Mouse (Mus musculus): Measurements from ENCODE around the gene Zfp462. TPM values are rescaled to one million over a fixed set of nuclear protein-coding genes. Genes with fewer than 3 reads are reported as not detected.
"Not testable (repeated sequence)": the region's sequence is repeated elsewhere in the genome, so short reads cannot be mapped to it uniquely, and the experiment has no call there.

Gene Zfp462
- polyA plus RNA-seq (2016; fragmentation: Nextera tagmentation; extraction: Ambion mirVana), result 4.0 and 5.7 TPM in 2 replicates

DNA sequence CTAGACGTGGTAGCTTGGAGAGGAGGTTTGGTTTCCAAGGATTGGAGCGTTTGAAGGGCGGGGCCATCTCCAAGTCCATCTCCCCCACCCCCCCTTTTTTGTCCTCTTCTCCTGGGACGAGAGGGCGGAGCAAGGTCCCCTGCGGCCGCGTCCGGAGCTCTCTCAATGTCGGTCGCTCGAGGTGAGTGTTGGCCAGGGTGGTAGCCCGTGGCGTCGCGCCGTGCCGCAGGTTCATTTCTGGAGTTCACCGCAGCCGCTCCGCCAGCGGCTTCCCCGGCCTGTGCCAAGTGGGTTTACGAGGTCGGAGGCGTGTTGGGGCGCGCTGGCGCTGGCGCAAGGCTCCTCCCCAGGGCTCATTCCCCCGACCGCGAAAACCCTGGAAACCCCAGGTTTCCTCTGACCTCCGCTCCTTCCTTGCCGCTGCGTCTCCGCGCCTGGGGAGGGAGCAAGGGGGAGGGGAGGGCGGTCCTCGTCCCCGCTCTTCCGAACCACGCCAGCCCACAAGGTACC lies at the start of gene Zfp462:
Zfp462 (plus strand) TSS at position 128 of the 510 bp plus-strand sequence.
- Histone ChIP-seq H3K9me3 (no peaks in the 10 kb centered on the region), H3K4me1 (peaks cover 4% of the 10 kb centered on the region; the same call in 1 of the 2 replicates), H3K36me3 (no peaks in the 10 kb centered on the region), H3K27ac (peak within 1 kb of the TSS; percentile 99), H3K27me3 (ENCODE audit: insufficient read depth, poor library complexity, severe bottlenecking) (no peaks in the 10 kb centered on the region), H3K4me3 (peak within 1 kb of the TSS; percentile 83)
- peak; percentile 79 for DNase-seq (ENCODE audit: low spot score)
- WGBS, result under 1% methylated on average over 43 of the region's 43 CpGs

DNA sequence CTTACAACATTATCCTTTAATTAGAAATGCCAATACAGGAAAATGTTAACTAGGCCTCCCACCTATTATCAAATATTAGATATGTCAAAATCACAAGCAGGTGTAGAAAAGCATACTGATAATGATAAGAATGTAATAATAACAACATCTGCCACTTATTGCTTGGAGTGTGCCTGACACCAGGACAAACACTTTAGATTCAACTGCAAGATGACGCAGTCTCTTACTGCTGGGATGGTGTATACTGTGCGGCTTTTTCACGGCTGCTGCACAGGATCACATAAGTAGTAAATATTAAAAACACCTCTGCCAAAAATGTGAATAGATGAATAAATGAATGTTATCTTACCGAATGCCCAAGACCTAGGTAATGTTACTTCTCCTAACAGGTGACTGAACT lies 48.8 kb upstream of the Zfp462 start:
- no peaks in the 10 kb centered on the region for H3K27me3 ChIP-seq (ENCODE audit: insufficient read depth, poor library complexity, severe bottlenecking)
- 89% methylated on average over 4 of the region's 4 CpGs for WGBS
- H3K27ac ChIP-seq, result no peak overlapping the region
- no peak for DNase-seq (ENCODE audit: low spot score)
- no peaks in the 10 kb centered on the region for H3K9me3 ChIP-seq
- H3K36me3 ChIP-seq, result no peaks in the 10 kb centered on the region
- H3K4me1 ChIP-seq, result no peaks in the 10 kb centered on the region
- no peak overlapping the region for H3K4me3 ChIP-seq

DNA sequence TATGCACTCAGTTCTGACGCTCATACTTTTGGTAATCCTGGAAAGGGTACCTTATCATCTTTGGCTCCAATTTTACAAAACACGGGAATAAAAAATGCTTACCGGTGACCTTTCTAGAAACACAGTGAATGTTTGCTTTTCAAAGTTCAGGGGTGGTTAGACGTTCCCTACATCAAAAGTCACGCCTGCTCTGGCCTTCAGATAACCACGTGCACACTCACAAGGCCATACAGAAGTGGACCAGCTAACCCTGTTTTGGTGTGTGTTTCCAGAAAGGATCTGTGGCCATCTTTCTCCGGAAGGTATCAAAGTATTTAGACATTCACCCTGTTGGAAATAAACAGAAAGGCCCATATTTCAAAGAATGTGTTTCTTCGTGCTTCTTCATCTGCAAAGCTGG lies 40.2 kb upstream of the Zfp462 start:
- DNase-seq (ENCODE audit: low spot score), result no peak
- 85% methylated on average over 8 of the region's 8 CpGs for WGBS
- H3K4me1 ChIP-seq, result no peaks in the 10 kb centered on the region
- no peaks in the 10 kb centered on the region for H3K36me3 ChIP-seq
- H3K4me3 ChIP-seq, result no peak overlapping the region
- H3K27ac ChIP-seq, result no peak overlapping the region
- H3K9me3 ChIP-seq, result no peaks in the 10 kb centered on the region
- H3K27me3 ChIP-seq (ENCODE audit: insufficient read depth, poor library complexity, severe bottlenecking), result no peaks in the 10 kb centered on the region

DNA sequence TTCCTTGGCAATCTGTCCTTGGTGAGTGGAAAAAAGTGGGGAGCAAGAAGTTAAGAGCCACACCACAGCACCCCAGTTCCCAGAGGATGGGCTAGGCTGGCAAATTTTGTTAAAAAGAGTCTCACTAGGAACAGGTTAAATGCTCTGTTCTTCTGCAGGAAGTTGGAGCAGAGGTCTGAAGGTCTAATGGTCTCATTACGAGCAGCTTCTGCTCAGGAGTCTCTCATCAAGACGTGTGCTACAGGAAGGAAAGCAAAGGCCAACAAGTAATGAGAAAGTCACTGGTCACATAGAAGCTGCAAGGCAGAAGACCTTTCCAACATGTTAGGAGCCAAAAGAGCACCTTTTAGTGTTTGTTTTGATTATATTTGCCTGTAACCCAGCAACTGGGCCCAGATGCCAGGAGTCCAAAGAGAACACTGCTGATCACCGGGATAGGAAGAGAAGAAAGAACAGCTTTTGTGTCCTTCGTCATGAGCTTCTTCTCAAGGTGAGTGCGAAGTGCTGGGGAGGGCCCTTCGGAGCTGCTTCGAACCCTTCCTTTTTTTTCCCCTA lies 39.4 kb upstream of the Zfp462 start:
- Histone ChIP-seq H3K27me3 (ENCODE audit: insufficient read depth, poor library complexity, severe bottlenecking) (no peaks in the 10 kb centered on the region), H3K27ac (no peak overlapping the region), H3K4me3 (no peak overlapping the region), H3K9me3 (no peaks in the 10 kb centered on the region), H3K4me1 (no peaks in the 10 kb centered on the region), H3K36me3 (no peaks in the 10 kb centered on the region)
- 79% methylated on average over 7 of the region's 7 CpGs for WGBS
- no peak for DNase-seq (ENCODE audit: low spot score)

DNA sequence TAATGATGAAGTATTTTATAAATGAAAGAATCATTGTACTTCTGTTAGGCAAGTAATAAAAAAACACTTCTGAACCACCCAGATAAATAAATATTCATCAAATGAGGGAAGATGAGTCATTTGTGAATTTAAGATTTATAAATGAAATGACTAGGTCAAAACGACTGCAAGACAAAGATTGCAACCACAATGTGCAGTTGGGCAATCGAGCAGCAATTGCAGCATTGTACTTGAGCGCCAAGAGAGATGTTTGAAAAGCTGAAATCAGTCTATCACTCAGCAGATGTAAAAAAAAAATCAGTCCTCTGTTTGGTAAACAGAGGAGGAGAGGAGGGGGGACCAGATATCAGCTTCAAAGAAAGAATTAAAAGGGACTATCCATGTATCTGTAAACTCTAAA lies 34.5 kb upstream of the Zfp462 start:
- no peak overlapping the region for H3K27ac ChIP-seq
- 81% methylated on average over 3 of the region's 3 CpGs for WGBS
- DNase-seq (ENCODE audit: low spot score), result no peak

DNA sequence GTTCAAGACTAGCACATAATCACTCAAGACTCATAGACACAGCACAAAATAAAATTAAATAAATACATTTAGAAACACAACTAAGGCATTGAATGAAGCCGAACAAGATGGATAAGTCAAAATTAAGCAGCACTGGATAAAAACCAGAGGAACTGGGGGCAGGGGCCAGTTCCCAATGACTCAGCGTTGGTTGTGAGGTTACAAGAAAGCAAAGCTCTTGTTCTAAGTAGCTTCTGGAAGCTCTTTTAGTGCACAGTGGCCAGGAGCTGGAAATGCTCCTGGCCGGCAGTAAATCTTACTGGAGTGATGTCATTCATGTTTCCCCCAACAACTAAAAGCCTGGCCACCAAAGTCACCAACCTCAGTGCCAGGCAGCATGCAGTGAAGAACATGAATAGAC lies 26.6 kb upstream of the Zfp462 start:
- Histone ChIP-seq H3K4me3 (no peak overlapping the region), H3K36me3 (no peaks in the 10 kb centered on the region), H3K27me3 (ENCODE audit: insufficient read depth, poor library complexity, severe bottlenecking) (no peaks in the 10 kb centered on the region), H3K9me3 (no peaks in the 10 kb centered on the region), H3K27ac (no peak overlapping the region), H3K4me1 (no peaks in the 10 kb centered on the region)
- DNase-seq (ENCODE audit: low spot score), result no peak
- 78% methylated on average over 3 of the region's 3 CpGs for WGBS

More for the DNA sequence above, 34.5 kb upstream of the Zfp462 start:
- H3K9me3 ChIP-seq, result no peaks in the 10 kb centered on the region
- no peaks in the 10 kb centered on the region for H3K27me3 ChIP-seq (ENCODE audit: insufficient read depth, poor library complexity, severe bottlenecking)
- H3K4me3 ChIP-seq, result no peak overlapping the region
- no peaks in the 10 kb centered on the region for H3K4me1 ChIP-seq
- no peaks in the 10 kb centered on the region for H3K36me3 ChIP-seq

DNA sequence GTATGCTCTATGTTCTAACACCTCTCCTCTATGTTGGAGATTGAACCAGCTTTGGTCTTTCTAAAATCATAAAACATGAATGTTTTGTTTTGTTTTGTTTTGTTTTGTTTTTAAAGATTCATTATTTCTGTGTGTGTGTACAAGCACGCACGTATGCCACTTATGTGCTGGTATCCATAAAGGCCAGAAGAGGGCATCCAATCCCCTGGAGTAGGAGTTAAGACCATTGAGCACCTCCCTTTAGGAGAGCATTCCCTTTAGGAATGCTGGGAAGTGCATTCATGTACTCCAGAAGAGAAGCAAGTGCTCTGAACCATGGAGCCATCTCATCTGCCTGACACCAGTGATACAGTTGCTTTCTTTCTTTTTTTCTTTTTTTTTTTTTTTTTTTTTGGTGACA lies 21.5 kb upstream of the Zfp462 start:
- Histone ChIP-seq H3K9me3 (no peaks in the 10 kb centered on the region), H3K4me3 (no peak overlapping the region), H3K27me3 (ENCODE audit: insufficient read depth, poor library complexity, severe bottlenecking) (no peaks in the 10 kb centered on the region), H3K27ac (no peak overlapping the region), H3K4me1 (no peaks in the 10 kb centered on the region), H3K36me3 (no peaks in the 10 kb centered on the region)
- DNase-seq (ENCODE audit: low spot score), result no peak
- 90% methylated on average over 2 of the region's 2 CpGs for WGBS

DNA sequence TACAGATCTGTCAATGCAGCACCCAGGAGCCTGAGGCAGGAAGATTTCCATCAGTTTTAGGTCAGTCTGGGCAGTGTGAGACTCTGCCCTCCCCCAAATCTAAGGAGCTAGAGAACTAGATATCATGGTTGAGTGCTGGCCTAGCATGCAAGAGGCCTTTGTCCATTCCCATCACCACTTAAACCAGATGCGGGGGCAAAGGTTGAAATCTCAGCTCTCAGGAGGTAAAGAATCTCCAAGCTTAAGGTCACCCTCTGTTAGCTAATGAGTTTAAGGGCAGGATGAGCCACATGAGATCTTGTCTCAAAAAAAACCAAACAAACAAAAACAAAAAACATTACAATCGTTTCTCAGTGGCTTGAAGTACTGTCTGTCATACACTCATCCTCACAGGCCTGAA lies 20.5 kb upstream of the Zfp462 start:
- WGBS, result 77% methylated on average over 2 of the region's 2 CpGs
- H3K27ac ChIP-seq, result no peak overlapping the region
- no peaks in the 10 kb centered on the region for H3K9me3 ChIP-seq
- no peak overlapping the region for H3K4me3 ChIP-seq
- no peak for DNase-seq (ENCODE audit: low spot score)
- no peaks in the 10 kb centered on the region for H3K27me3 ChIP-seq (ENCODE audit: insufficient read depth, poor library complexity, severe bottlenecking)
- no peaks in the 10 kb centered on the region for H3K4me1 ChIP-seq
- no peaks in the 10 kb centered on the region for H3K36me3 ChIP-seq

DNA sequence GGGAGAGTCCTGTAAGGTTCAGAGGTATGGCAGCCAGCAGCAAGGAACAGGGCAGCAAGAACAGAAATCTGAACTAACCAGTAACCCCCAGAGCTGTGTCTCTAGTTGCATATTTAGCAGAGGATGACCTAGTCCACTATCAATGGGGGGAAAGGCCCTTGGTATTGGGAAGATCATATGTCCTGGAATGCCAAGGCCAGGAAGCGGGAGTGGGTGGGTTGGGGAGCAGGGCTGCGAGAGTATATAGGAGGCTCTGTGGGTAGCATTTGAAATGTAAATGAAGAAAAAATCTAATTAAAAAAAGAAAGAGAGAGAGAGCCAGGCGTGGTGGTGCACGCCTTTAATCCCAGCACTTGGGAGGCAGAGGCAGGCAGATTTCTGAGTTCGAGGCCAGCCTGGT lies 18.4 kb upstream of the Zfp462 start:
- H3K4me3 ChIP-seq; H3K27ac ChIP-seq; H3K9me3 ChIP-seq; H3K4me1 ChIP-seq; H3K27me3 ChIP-seq (ENCODE audit: insufficient read depth, poor library complexity, severe bottlenecking); H3K36me3 ChIP-seq; DNase-seq (ENCODE audit: low spot score): not testable (repeated sequence)
- WGBS, result 86% methylated on average over 5 of the region's 5 CpGs

DNA sequence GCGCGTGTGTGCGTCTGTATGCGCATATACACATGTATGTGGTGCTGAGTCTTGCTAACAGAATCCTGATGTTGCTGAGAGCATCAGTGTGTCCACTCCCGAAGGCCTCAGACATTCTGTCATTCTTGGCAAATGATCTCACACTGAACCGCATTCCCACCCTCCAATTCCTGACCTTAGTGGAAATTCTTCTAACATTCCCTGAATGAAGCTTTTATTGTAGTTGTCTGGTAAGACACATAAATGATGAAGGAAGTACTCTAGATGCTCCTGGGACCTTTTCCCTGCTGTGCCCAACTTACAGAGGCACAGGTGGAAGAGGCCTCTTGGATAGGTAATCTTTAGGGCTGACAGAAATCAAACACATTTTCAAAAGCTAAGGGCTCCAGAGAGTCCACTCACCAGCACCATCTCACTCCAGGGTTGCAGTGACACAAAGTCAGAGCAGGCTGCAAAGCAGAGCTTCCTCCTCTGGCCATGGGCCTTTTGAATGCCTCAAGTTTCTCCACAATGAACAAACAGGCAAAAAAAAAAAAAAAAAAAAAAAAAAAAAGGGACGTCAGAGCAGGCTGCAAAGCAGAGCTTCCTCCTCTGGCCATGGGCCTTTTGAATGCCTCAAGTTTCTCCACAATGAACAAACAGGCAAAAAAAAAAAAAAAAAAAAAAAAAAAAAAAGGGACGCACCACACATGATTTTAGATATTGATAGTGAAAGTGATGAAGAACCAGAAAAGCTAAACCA lies 17.4 kb upstream of the Zfp462 start:
- not testable (repeated sequence) for H3K27me3 ChIP-seq (ENCODE audit: insufficient read depth, poor library complexity, severe bottlenecking); DNase-seq (ENCODE audit: low spot score); H3K36me3 ChIP-seq; H3K4me3 ChIP-seq; H3K4me1 ChIP-seq; H3K9me3 ChIP-seq; H3K27ac ChIP-seq
- WGBS, result 79% methylated on average over 8 of the region's 8 CpGs

DNA sequence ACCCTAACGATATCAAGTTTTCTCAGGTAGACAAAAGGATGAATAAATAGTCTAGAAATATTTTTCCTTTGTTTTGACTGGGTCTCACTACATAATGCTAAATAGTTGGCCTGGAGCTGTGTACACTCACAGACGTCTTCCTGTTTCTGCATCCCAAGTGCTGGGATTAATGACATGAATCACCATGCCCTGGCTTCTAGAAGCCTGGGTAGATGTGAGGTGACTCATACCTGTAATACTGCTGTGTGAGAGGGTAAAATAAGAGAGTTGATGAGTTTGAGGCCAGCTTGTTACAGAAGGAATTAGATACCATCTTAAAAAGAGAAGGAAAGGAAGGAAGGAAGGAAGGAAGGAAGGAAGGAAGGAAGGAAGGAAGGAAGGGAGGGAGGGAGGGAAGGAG lies 15.2 kb upstream of the Zfp462 start:
- Histone ChIP-seq H3K36me3 (no peaks in the 10 kb centered on the region), H3K4me1 (no peaks in the 10 kb centered on the region), H3K4me3 (no peak overlapping the region), H3K27me3 (ENCODE audit: insufficient read depth, poor library complexity, severe bottlenecking) (no peaks in the 10 kb centered on the region), H3K27ac (no peak overlapping the region), H3K9me3 (no peaks in the 10 kb centered on the region)
- no peak for DNase-seq (ENCODE audit: low spot score)
- 68% methylated on average over 2 of the region's 2 CpGs for WGBS

DNA sequence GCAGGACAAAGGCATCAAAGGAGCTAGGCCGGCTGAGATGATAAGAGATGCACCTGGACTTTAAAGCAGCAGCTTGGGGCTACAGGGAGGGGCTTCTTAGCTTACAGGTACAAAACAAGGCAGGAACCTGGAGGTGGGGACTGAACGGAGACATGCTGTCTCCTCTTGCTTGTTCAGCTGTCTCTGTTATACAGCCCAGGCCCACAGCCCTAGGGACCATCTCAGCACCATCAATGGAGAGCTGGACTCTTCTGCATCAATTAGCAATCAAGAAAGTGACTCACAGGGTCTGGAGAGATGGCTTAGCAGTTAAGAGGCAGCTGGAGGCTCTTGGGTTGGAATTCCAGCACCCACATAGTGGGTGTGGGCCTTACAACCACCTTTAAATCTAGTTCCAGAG lies 12.2 kb upstream of the Zfp462 start:
- no peak for DNase-seq (ENCODE audit: low spot score)
- Histone ChIP-seq H3K36me3 (no peaks in the 10 kb centered on the region), H3K4me3 (no peak overlapping the region), H3K4me1 (no peaks in the 10 kb centered on the region), H3K27ac (no peak overlapping the region), H3K27me3 (ENCODE audit: insufficient read depth, poor library complexity, severe bottlenecking) (no peaks in the 10 kb centered on the region), H3K9me3 (no peaks in the 10 kb centered on the region)
- 32% methylated on average over 2 of the region's 2 CpGs for WGBS

DNA sequence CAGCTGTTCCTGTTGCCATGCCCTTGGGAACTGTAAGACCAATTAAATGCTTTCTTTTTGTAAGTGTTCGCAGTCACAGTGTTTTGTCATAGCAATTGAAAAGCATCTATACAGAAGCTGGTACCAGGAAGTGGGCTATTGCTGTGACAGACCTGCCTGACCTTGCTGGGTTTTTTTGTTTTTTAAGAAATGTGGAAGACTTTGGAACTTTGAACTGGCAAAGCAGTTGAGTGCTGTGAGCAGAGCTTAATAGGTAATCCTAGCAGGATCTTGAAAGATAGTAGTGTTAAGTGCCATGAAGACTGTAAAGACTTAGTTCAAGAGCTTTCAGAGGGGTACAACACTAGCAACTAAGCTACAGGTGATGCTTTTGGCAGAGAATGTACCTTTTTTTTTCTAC lies 7.7 kb upstream of the Zfp462 start:
- no peak overlapping the region for H3K27ac ChIP-seq
- WGBS, result 93% methylated on average over 1 of the region's 1 CpGs

More for the DNA sequence above, 7.7 kb upstream of the Zfp462 start:
- H3K4me1 ChIP-seq, result no peaks in the 10 kb centered on the region
- no peak overlapping the region for H3K4me3 ChIP-seq
- no peaks in the 10 kb centered on the region for H3K27me3 ChIP-seq (ENCODE audit: insufficient read depth, poor library complexity, severe bottlenecking)
- no peaks in the 10 kb centered on the region for H3K36me3 ChIP-seq
- DNase-seq (ENCODE audit: low spot score), result no peak
- no peaks in the 10 kb centered on the region for H3K9me3 ChIP-seq
